Mouse (Mus musculus): ENCODE measurements at regions not wholly inside any gene's neighbourhood (a gene's known extent, or its start where the extent isn't known, plus 50 kb on each side); places are given as distances from the start of the nearest gene placed in this dataset.

- DNase-seq, result no peak
- Histone ChIP-seq H3K4me1 (ENCODE audit: control insufficient read depth, insufficient read depth, low read length) (no peaks in the 10 kb centered on the region), H3K27me3 (replicated peaks; ENCODE audit: control insufficient read depth, insufficient read depth, low read length) (peaks cover 3% of the 10 kb centered on the region; the same call in 1 of the 2 replicates), H3K36me3 (ENCODE audit: control insufficient read depth, insufficient read depth, low read length) (no peaks in the 10 kb centered on the region), H3K27ac (ENCODE audit: insufficient read depth, low read depth, low read length) (no peak overlapping the region), H3K4me3 (ENCODE audit: insufficient read depth, low read depth, low read length) (no peak overlapping the region)
- TF ChIP-seq CTCF (conservative IDR thresholded peaks at IDR 0.05; ENCODE audit: insufficient read depth, insufficient read length, low read depth, low read length) (no peak), POLR2A (IDR thresholded peaks at IDR 0.05; ENCODE audit: low read depth, low read length) (no peak)
- WGBS, result 71% methylated on average over 7 of the region's 7 CpGs
These were observed 490.0 kb downstream of the Prss52 start for GRCm38 (mm10) chr14:64594021-64594561.

- 77% methylated on average over 10 of the region's 10 CpGs for WGBS
- no peak overlapping the region for H3K4me3 ChIP-seq (ENCODE audit: insufficient read depth, low read depth, low read length)
- peaks cover 3% of the 10 kb centered on the region; the same call in 1 of the 2 replicates for H3K27me3 ChIP-seq (replicated peaks; ENCODE audit: control insufficient read depth, insufficient read depth, low read length)
- no peak for TF ChIP-seq CTCF (conservative IDR thresholded peaks at IDR 0.05; ENCODE audit: insufficient read depth, insufficient read length, low read depth, low read length)
- no peak for TF ChIP-seq POLR2A (IDR thresholded peaks at IDR 0.05; ENCODE audit: low read depth, low read length)
- no peak for DNase-seq
- no peaks in the 10 kb centered on the region for H3K4me1 ChIP-seq (ENCODE audit: control insufficient read depth, insufficient read depth, low read length)
- H3K36me3 ChIP-seq (ENCODE audit: control insufficient read depth, insufficient read depth, low read length), result no peaks in the 10 kb centered on the region
- no peak overlapping the region for H3K27ac ChIP-seq (ENCODE audit: insufficient read depth, low read depth, low read length)
These were observed 490.9 kb downstream of the Prss52 start for GRCm38 (mm10) chr14:64594811-64595522.

- H3K36me3 ChIP-seq (ENCODE audit: control insufficient read depth, insufficient read depth, low read length), result no peaks in the 10 kb centered on the region
- 76% methylated on average over 1 of the region's 1 CpGs for WGBS
- H3K4me3 ChIP-seq (ENCODE audit: insufficient read depth, low read depth, low read length), result no peak overlapping the region
- no peaks in the 10 kb centered on the region for H3K4me1 ChIP-seq (ENCODE audit: control insufficient read depth, insufficient read depth, low read length)
- no peak overlapping the region for H3K27ac ChIP-seq (ENCODE audit: insufficient read depth, low read depth, low read length)
- H3K27me3 ChIP-seq (replicated peaks; ENCODE audit: control insufficient read depth, insufficient read depth, low read length), result peaks cover 3% of the 10 kb centered on the region; the same call in 1 of the 2 replicates
- no peak for DNase-seq
- TF ChIP-seq POLR2A (IDR thresholded peaks at IDR 0.05; ENCODE audit: low read depth, low read length) (no peak), CTCF (conservative IDR thresholded peaks at IDR 0.05; ENCODE audit: insufficient read depth, insufficient read length, low read depth, low read length) (no peak)
These were observed 491.4 kb downstream of the Prss52 start for GRCm38 (mm10) chr14:64595523-64595889.

GRCm38 (mm10) chr14:64595891-64596290, 491.8 kb downstream of the Prss52 start:
- no peaks in the 10 kb centered on the region; the same call in 1 of the 2 replicates for H3K27me3 ChIP-seq (replicated peaks; ENCODE audit: control insufficient read depth, insufficient read depth, low read length)
- 97% methylated on average over 4 of the region's 4 CpGs for WGBS

GRCm38 (mm10) chr14:64597218-64597617, 493.1 kb downstream of the Prss52 start:
- no peak for DNase-seq
- TF ChIP-seq POLR2A (IDR thresholded peaks at IDR 0.05; ENCODE audit: low read depth, low read length) (no peak), CTCF (conservative IDR thresholded peaks at IDR 0.05; ENCODE audit: insufficient read depth, insufficient read length, low read depth, low read length) (no peak)

More at GRCm38 (mm10) chr14:64595891-64596290, 491.8 kb downstream of the Prss52 start:
- H3K4me1 ChIP-seq (ENCODE audit: control insufficient read depth, insufficient read depth, low read length), result no peaks in the 10 kb centered on the region
- TF ChIP-seq POLR2A (IDR thresholded peaks at IDR 0.05; ENCODE audit: low read depth, low read length), result no peak
- no peak overlapping the region for H3K27ac ChIP-seq (ENCODE audit: insufficient read depth, low read depth, low read length)
- no peak for DNase-seq
- H3K36me3 ChIP-seq (ENCODE audit: control insufficient read depth, insufficient read depth, low read length), result no peaks in the 10 kb centered on the region
- no peak overlapping the region for H3K4me3 ChIP-seq (ENCODE audit: insufficient read depth, low read depth, low read length)

More at GRCm38 (mm10) chr14:64597218-64597617, 493.1 kb downstream of the Prss52 start:
- H3K4me3 ChIP-seq (ENCODE audit: insufficient read depth, low read depth, low read length), result no peak overlapping the region
- H3K36me3 ChIP-seq (ENCODE audit: control insufficient read depth, insufficient read depth, low read length), result no peaks in the 10 kb centered on the region
- no peaks in the 10 kb centered on the region; the same call in 1 of the 2 replicates for H3K27me3 ChIP-seq (replicated peaks; ENCODE audit: control insufficient read depth, insufficient read depth, low read length)
- 83% methylated on average over 8 of the region's 8 CpGs for WGBS
- no peaks in the 10 kb centered on the region for H3K4me1 ChIP-seq (ENCODE audit: control insufficient read depth, insufficient read depth, low read length)
- no peak overlapping the region for H3K27ac ChIP-seq (ENCODE audit: insufficient read depth, low read depth, low read length)

Data from kidney, adult 2 months (tissue).